Mouse (Mus musculus) midbrain, postnatal 0 days (tissue): ENCODE results near the gene Plch2. TPM values are rescaled to one million over a fixed set of nuclear protein-coding genes. Genes with fewer than 3 reads are reported as not detected.

Source experiments
- ATAC-seq: fragments of 200-750 bp; cut with Nextera tagmentation; 2 replicates; pipeline ENCODE4 v1.8.0; 2017; ENCODE audit warnings: moderate number of reproducible peaks, mild to moderate bottlenecking, moderate TSS enrichment, moderate library complexity; ENCODE audit not compliant: low FRiP score
- DNase-seq: peaks from one replicate; pipeline ENCODE4 v3.0.0-alpha.2; 2015; ENCODE audit warnings: low spot score
- H3K27ac ChIP-seq: fragments of 300-500 bp; sonication (generic); 2 replicates; pipeline ENCODE4 v1.5.1; 2014; ENCODE audit warnings: low read depth, mild to moderate bottlenecking, low read length, mixed read lengths
- H3K27me3 ChIP-seq: fragments of 300-500 bp; sonication (generic); 2 replicates; pipeline ENCODE4 v1.6.1; 2014; ENCODE audit warnings: low read length, control low read depth, mixed read lengths; ENCODE audit not compliant: insufficient read depth
- H3K36me3 ChIP-seq: fragments of 300-500 bp; sonication (generic); 2 replicates; pipeline ENCODE4 v1.6.1; 2014; ENCODE audit warnings: low read length, control low read depth, mixed read lengths; ENCODE audit not compliant: insufficient read depth
- H3K4me1 ChIP-seq: fragments of 300-500 bp; sonication (generic); 2 replicates; pipeline ENCODE4 v1.6.1; 2014; ENCODE audit warnings: mild to moderate bottlenecking, control low read depth, antibody characterized with exemption, low read length, mixed read lengths; ENCODE audit not compliant: insufficient read depth
- H3K4me2 ChIP-seq: fragments of 300-500 bp; sonication (generic); 2 replicates; pipeline ENCODE4 v1.6.1; 2014; ENCODE audit warnings: low read depth, mild to moderate bottlenecking, low read length, mixed read lengths; ENCODE audit not compliant: poor library complexity, severe bottlenecking
- H3K4me3 ChIP-seq: fragments of 300-500 bp; sonication (generic); 2 replicates; pipeline ENCODE4 v1.5.1; 2014; ENCODE audit warnings: low read depth, mild to moderate bottlenecking, low read length, moderate library complexity
- H3K9ac ChIP-seq: fragments of 300-500 bp; sonication (generic); replicated peaks from 2 replicates; pipeline ENCODE4 v1.6.1; 2014; ENCODE audit warnings: mild to moderate bottlenecking, low read length, moderate library complexity, mixed read lengths; ENCODE audit not compliant: poor library complexity, severe bottlenecking
- H3K9me3 ChIP-seq: fragments of 300-500 bp; sonication (generic); 2 replicates; pipeline ENCODE4 v1.6.1; 2016; ENCODE audit warnings: low read length, control low read depth
- CTCF ChIP-seq: IDR thresholded peaks from 2 replicates; pipeline ENCODE4 v1.5.1; 2016; ENCODE audit warnings: antibody characterized with exemption, mild to moderate bottlenecking
- WGBS: fragments of 180-500 bp; shearing (Covaris S2); extraction: QIAGEN DNeasy Blood & Tissue Kit; methylation state at CpG from one replicate; pipeline ENCODE4 v1.1.7; 2014; 5-methylcytosine and 5-hydroxymethylcytosine counted together
- polyA plus RNA-seq: library from polyadenylated mRNA; unstranded; fragments of >200 nt; fragmentation: Nextera tagmentation; extraction: Ambion mirVana; gene quantifications from 2 replicates; pipeline ENCODE4 v1.2.1, GENCODE M21; 2015
- total RNA-seq: library from RNA; depleted of rRNA; stranded (reverse); fragments of >200 nt; gene quantifications from 2 replicates; pipeline ENCODE4 v1.2.3, GENCODE M21; 2014

Gene Plch2
- total and polyA plus RNA-seq, 2 experiments from 2014 or later: 21.7 to 49.8 TPM

DNA sequence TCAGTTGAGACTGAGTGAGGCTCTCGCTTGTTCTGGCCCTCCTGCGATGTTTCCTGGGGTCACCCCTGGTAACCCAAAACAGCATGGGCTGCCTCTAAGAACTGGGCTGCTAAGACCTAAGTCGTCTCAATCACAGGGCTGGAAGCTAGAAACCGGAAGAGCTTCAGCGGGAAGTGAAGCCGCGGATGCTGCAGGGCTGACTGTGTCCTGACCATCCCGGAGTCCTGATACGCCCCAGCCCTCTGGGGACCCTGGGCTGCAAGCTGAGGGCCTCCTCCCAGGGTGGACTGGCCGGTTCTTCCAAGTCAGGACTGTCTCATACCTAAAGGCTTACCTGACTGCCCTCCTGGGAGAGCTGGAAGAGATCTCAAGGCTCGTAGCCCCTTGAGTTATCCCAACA is 39.8 kb downstream of the Plch2 start:
- H3K4me1 ChIP-seq: peaks cover 16% of the 10 kb centered on the region

DNA sequence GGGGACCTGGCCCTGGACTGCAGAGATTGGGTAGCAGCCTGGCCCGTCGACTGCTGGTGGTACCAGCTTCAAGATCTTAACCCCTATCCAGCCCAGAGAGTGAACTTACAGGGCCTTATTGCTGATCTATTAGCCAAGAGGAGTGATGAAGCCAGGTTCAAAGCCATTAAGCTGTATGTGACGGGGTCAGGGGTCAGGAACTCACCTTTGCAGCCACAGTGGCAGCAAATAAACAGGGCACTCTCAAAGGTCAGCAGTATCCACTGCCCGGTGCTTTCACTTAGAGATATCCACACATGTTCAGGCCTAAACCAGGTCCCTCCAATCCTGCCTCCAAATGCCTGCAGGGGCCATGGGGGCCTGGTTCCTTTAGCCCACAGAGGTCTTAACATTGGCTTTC is 41.0 kb downstream of the Plch2 start:
- no peak for ATAC-seq

More for the DNA sequence above, 39.8 kb downstream of the Plch2 start:
- DNase-seq: no peak
- no peak for TF ChIP-seq CTCF
- Histone ChIP-seq H3K4me2 (no peak overlapping the region), H3K36me3 (no peaks in the 10 kb centered on the region), H3K27me3 (no peaks in the 10 kb centered on the region), H3K9me3 (no peaks in the 10 kb centered on the region), H3K4me3 (no peak overlapping the region), H3K27ac (no peak overlapping the region), H3K9ac (no peak overlapping the region)
- 67% methylated on average over 11 of the region's 11 CpGs for WGBS
- ATAC-seq: no peak

DNA sequence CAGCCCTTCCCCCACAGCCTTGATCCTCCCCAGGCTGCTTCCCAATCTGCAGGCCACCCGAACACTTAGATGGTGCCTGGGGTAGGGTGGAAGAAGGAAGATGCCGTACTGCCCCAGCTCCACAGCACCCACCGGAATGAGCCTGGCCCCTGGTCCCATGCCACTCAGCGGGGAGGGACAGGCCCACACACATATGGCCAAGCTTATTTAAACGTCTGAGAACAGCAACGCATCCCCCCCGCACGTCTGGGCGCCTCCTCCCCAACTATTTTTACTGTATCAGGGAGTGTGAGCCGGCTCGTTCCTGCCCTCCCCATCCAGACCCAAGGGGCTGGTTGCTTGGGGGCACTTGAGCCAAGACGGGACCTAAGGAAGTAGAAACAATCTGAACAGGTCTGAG is 41.8 kb downstream of the Plch2 start:
- 68% methylated on average over 12 of the region's 12 CpGs for WGBS
- Histone ChIP-seq H3K4me3 (no peak overlapping the region), H3K27me3 (no peaks in the 10 kb centered on the region), H3K4me2 (no peak overlapping the region), H3K9me3 (no peaks in the 10 kb centered on the region), H3K27ac (no peak overlapping the region), H3K4me1 (peaks cover 16% of the 10 kb centered on the region), H3K36me3 (no peaks in the 10 kb centered on the region), H3K9ac (no peak overlapping the region)
- DNase-seq: no peak
- no peak for ATAC-seq
- no peak for TF ChIP-seq CTCF

More for the DNA sequence above, 41.0 kb downstream of the Plch2 start:
- Histone ChIP-seq H3K4me2 (no peak overlapping the region), H3K4me1 (peaks cover 16% of the 10 kb centered on the region), H3K9me3 (no peaks in the 10 kb centered on the region), H3K27ac (no peak overlapping the region), H3K9ac (no peak overlapping the region), H3K27me3 (no peaks in the 10 kb centered on the region), H3K36me3 (no peaks in the 10 kb centered on the region), H3K4me3 (no peak overlapping the region)
- 74% methylated on average over 4 of the region's 4 CpGs for WGBS
- TF ChIP-seq CTCF: no peak
- DNase-seq: no peak

DNA sequence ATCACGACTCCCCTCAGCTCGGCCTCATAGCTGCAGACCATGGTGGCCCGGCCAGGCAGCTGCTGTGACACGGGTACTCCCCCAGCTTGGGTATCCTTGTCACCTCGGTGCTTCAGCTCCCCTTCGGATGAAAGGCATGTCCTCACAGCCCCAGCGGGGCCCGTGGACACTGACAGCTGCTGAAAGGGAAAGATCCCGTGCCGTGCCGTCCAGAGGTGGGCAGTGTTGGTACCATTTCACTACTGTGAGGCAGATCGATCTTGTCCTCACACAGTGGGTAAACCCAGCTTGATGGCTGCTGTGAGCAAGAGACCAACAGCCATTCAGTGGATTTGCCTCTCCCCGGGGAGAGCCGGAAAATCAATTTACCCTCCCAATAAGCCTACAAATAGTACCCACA is 42.3 kb downstream of the Plch2 start:
- Histone ChIP-seq H3K4me3 (no peak overlapping the region), H3K9ac (no peak overlapping the region), H3K36me3 (no peaks in the 10 kb centered on the region), H3K27ac (no peak overlapping the region), H3K4me2 (no peak overlapping the region), H3K27me3 (no peaks in the 10 kb centered on the region), H3K9me3 (no peaks in the 10 kb centered on the region), H3K4me1 (peaks cover 14% of the 10 kb centered on the region)
- no peak for TF ChIP-seq CTCF
- WGBS: 45% methylated on average over 14 of the region's 14 CpGs
- ATAC-seq: no peak
- DNase-seq: no peak

DNA sequence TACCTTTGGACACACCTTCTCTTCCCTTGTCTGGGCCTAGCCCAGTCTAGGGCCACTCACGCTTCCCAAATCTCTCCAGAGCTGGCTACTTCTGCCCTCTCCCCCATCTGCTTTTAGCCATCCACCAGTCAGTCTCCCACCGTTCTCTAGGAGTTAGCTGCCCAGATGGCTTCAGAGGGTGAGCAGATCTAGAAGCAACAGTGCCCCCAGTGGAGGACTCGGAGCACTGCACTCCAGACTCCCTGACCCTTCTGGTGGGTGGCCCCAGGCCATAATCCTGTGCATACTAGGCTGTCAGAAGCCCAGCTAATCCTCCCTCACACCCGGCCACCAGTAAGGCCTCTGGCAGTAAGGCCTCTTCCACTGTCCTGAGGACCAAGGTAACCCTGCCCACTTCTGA is 43.8 kb downstream of the Plch2 start:
- Histone ChIP-seq H3K36me3 (no peaks in the 10 kb centered on the region), H3K4me1 (peaks cover 10% of the 10 kb centered on the region; the same call in 1 of the 2 replicates), H3K27me3 (no peaks in the 10 kb centered on the region), H3K9me3 (no peaks in the 10 kb centered on the region), H3K27ac (no peak overlapping the region), H3K4me2 (no peak overlapping the region), H3K9ac (no peak overlapping the region), H3K4me3 (no peak overlapping the region)
- TF ChIP-seq CTCF: peak; percentile 80
- 6% methylated on average over 4 of the region's 4 CpGs for WGBS
- ATAC-seq (0 out of 2 replicates have a peak, but pooled peaks have one; percentile 41), DNase-seq (peak; percentile 88)

DNA sequence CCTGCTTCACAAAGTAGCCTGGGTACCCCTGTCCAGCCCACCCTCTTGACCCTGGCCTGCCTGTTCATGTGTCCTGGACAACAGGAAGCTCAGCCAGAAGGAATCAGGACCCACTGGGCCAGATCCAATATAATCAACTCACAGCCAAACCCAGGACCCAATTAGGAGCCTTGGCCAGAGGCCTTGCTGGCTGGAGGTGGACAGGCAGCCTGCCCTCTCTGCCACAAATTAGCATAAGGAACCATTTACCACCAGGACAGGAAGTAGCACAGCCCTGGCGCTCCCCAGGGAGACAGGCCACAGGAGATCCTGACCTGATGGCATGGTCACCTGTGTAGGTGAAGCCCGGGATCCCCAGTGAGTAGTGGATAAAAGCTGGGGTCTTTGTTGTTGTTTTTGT is 44.5 kb downstream of the Plch2 start:
- peaks cover 8% of the 10 kb centered on the region; the same call in 1 of the 2 replicates for H3K4me1 ChIP-seq
- H3K4me3 ChIP-seq: no peak overlapping the region
- no peak overlapping the region for H3K4me2 ChIP-seq
- H3K9ac ChIP-seq: no peak overlapping the region
- DNase-seq: peak; percentile 33
- H3K27me3 ChIP-seq: no peaks in the 10 kb centered on the region
- H3K36me3 ChIP-seq: no peaks in the 10 kb centered on the region
- H3K27ac ChIP-seq: no peak overlapping the region
- TF ChIP-seq CTCF: no peak
- 79% methylated on average over 2 of the region's 2 CpGs for WGBS
- no peaks in the 10 kb centered on the region for H3K9me3 ChIP-seq
- no peak for ATAC-seq
